Mouse (Mus musculus): ENCODE data around the gene Dhodh. TPM values are rescaled to one million over a fixed set of nuclear protein-coding genes. Genes with fewer than 3 reads are reported as not detected.

Dhodh gene
- polyA plus RNA-seq, 1 experiment from 2014 or later, result 46.7 TPM

Other genes starting within 250 kb of the Dhodh start
- not detected in 2 replicates for gene Pmfbp1, start 114.6 kb downstream of the Dhodh start, polyA plus RNA-seq (2015; fragmentation: Nextera tagmentation; extraction: Ambion mirVana)
- gene Dhx38, start 42.8 kb downstream of the Dhodh start, polyA plus RNA-seq (2015; fragmentation: Nextera tagmentation; extraction: Ambion mirVana), result 24.8 and 25.3 TPM in 2 replicates
- 25.6 and 26.1 TPM in 2 replicates for gene Txnl4b, start 42.8 kb downstream of the Dhodh start, polyA plus RNA-seq (2015; fragmentation: Nextera tagmentation; extraction: Ambion mirVana)
- gene Hp, start 29.5 kb downstream of the Dhodh start, polyA plus RNA-seq (2015; fragmentation: Nextera tagmentation; extraction: Ambion mirVana), result 29.7 and 29.9 TPM in 2 replicates
- gene Pkd1l3, start 5.8 kb upstream of the Dhodh start, polyA plus RNA-seq (2015; fragmentation: Nextera tagmentation; extraction: Ambion mirVana), result 0.02 and 0.08 TPM in 2 replicates
- gene Ist1, start 84.6 kb upstream of the Dhodh start, polyA plus RNA-seq (2015; fragmentation: Nextera tagmentation; extraction: Ambion mirVana), result 136 and 140 TPM in 2 replicates
- 24.8 and 26.0 TPM in 2 replicates for gene Zfp821, start 96.9 kb upstream of the Dhodh start, polyA plus RNA-seq (2015; fragmentation: Nextera tagmentation; extraction: Ambion mirVana)
- 7.0 and 7.9 TPM in 2 replicates for gene Atxn1l, start 129.1 kb upstream of the Dhodh start, polyA plus RNA-seq (2015; fragmentation: Nextera tagmentation; extraction: Ambion mirVana)
- 41.9 and 44.2 TPM in 2 replicates for gene Ap1g1, start 169.9 kb upstream of the Dhodh start, polyA plus RNA-seq (2015; fragmentation: Nextera tagmentation; extraction: Ambion mirVana)